Mouse (Mus musculus): Measurements from ENCODE around the gene Zfp710. TPM values are rescaled to one million over a fixed set of nuclear protein-coding genes. Genes with fewer than 3 reads are reported as not detected.

The Zfp710 gene
- polyA plus RNA-seq, 2 experiments from 2014 or later = 4.2 to 4.6 TPM

- no peak for ATAC-seq
These were observed 57.3 kb downstream of the Zfp710 start for GRCm38 (mm10) chr7:80081586-80082554.

- ATAC-seq = peak; percentile 46
These were observed 59.9 kb downstream of the Zfp710 start for GRCm38 (mm10) chr7:80084484-80084931.

- ATAC-seq = no peak
These were observed 61.5 kb downstream of the Zfp710 start for GRCm38 (mm10) chr7:80085970-80086715.

GRCm38 (mm10) chr7:80088191-80088590 lies 63.6 kb downstream of the Zfp710 start:
- no peak for ATAC-seq

- no peak for ATAC-seq
These were observed 65.8 kb downstream of the Zfp710 start for GRCm38 (mm10) chr7:80090191-80091003.

GRCm38 (mm10) chr7:80091004-80091865 lies 66.6 kb downstream of the Zfp710 start:
- peak; percentile 90 for ATAC-seq

GRCm38 (mm10) chr7:80091866-80092210 lies 67.2 kb downstream of the Zfp710 start:
- ATAC-seq = peak; percentile 5

- ATAC-seq = no peak
These were observed 67.9 kb downstream of the Zfp710 start for GRCm38 (mm10) chr7:80092351-80093046.

GRCm38 (mm10) chr7:80094481-80094880 lies 69.9 kb downstream of the Zfp710 start:
- no peak for ATAC-seq

- no peak for ATAC-seq
These were observed 71.1 kb downstream of the Zfp710 start for GRCm38 (mm10) chr7:80095598-80096309.

- no peak for ATAC-seq
These were observed 73.9 kb downstream of the Zfp710 start for GRCm38 (mm10) chr7:80098389-80098976.

GRCm38 (mm10) chr7:80103335-80103734 lies 78.7 kb downstream of the Zfp710 start:
- no peak for ATAC-seq

GRCm38 (mm10) chr7:80105637-80106390 lies 81.2 kb downstream of the Zfp710 start:
- ATAC-seq = no peak

- ATAC-seq = no peak
These were observed 81.8 kb downstream of the Zfp710 start for GRCm38 (mm10) chr7:80106441-80106840.

- no peak for ATAC-seq
These were observed 86.7 kb downstream of the Zfp710 start for GRCm38 (mm10) chr7:80111066-80112045.

- no peak for ATAC-seq
These were observed 89.4 kb downstream of the Zfp710 start for GRCm38 (mm10) chr7:80113989-80114388.

- peak; percentile 70 for ATAC-seq
These were observed 90.0 kb downstream of the Zfp710 start for GRCm38 (mm10) chr7:80114451-80115223.

Data from activated CD4-positive, CD25-positive, alpha-beta regulatory T cell, adult 4 months (primary cell).